Mouse (Mus musculus) heart, postnatal 4 days (tissue): ENCODE data around the gene Actc1. TPM values are rescaled to one million over a fixed set of nuclear protein-coding genes. Genes with fewer than 3 reads are reported as not detected.
A peak's percentile ranks its signal among the peaks of the same experiment; 100 is the strongest.

Experiments used
- DNase-seq: peaks from one replicate; pipeline ENCODE4 v3.0.0; 2021
- total RNA-seq, 2 experiments: library from RNA; stranded (reverse); gene quantifications; 2 replicates each; pipeline ENCODE4 v1.2.3; 2021

The Actc1 gene
- total RNA-seq: over 10,000 TPM; 17,542 to 18,879 TPM

DNA sequence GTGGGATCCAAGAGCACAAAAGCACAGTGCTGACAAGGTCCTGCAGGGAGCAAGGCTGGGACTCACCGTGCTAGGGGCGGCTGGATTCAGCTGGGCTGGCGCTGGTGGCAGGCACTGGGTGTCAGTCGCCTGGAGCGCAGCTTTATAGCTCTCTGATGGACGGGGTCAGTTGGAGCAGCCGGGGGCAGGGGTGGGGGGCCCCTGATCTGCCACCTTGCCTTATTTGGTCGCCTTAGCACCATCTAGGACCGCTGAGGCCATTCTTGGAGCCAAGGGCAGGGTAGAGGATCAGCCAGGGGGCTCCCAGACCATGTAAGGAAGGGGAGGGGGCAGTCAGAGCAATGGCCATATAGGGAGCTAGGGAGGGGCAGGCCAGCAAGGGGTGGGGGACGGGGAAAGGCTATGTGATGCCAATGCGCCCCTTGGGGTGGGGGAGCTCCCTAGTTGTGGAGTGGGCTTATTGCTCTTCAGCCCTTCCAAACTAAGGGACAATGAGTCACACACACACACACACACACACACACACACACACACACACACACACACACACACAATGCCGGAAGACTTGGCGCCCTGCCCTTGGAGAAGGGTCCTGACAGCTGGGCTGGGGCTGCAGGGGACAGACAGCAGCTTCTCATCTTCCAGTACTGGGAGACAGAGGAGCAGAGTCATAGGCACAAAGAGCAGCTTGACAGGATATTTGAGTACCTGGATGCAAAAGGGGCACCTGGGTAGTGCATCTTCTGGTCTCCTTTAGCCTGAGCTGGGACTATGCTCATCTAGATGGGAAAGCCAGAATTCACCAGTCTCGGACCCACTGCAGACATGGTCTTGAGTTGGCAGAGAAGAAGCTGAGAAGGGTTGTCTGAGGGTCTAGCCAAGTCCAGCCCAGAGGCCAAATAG is at the start of gene Actc1:
Gene Actc1 (minus strand): TSS at position 853 of the 903 bp plus-strand sequence.
- peak; percentile 93 for DNase-seq

DNA sequence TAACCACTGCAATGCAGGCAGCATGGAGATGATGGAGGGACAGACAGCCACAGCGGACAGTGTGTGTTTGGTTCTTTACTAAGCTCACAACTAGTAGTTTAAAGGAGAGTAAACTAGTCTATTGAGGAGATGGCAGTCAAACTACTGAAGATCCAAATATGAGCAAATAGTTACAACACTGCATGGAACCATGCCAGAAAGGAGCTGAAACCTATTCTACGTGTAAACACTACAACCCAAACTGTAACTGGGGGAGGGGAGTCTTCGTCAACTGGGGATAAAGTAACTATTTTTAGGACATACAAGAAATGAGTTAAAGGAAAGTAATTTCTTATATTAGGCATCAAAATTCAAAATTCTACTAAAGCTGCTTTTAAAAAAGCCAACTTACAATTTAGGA is 49.1 kb upstream of the Actc1 start:
- DNase-seq: no peak

- DNase-seq: no peak
Measured at GRCm38 (mm10) chr2:114100834-114101233, 47.5 kb upstream of the Actc1 start.

DNA sequence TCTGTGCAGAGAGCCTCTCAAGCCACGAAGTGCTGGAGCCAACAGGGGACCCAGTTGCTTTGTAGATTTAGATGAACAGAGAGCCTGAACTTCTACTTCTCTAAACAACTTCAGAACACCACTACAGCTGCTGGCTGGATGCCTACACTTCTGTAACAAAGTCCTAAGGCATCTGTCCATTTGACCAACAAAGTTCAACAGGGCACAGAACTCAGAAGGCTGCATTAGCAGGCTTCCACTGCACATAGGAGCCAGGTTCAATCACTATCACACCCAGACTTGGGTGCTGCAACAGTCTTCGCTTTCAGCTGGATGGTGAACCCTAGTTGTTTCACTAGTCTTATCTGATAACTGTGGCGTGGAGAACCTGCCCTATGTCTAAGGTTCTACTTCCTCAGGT is 46.5 kb upstream of the Actc1 start:
- DNase-seq: no peak

GRCm38 (mm10) chr2:114099109-114099508 is 45.8 kb upstream of the Actc1 start:
- DNase-seq: no peak

DNA sequence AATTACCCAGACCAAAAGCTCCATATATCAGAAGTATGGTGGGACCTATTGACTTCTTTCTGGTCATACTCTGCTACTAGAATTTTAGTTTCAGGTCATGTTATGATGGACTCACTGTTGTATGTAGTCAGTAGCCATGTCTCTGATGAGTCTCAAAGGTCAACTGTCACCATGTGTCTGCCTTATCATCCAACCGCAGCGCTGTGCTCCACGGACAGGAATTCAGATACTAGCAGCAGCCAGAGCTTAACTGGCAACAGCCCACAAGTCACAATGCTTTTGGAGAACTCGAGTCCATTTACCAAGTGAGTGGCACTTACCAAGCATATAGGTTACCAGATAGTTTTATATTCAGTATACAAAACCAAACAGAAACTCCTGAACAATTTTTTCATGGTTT is 44.3 kb upstream of the Actc1 start:
- peak; percentile 28 for DNase-seq

DNA sequence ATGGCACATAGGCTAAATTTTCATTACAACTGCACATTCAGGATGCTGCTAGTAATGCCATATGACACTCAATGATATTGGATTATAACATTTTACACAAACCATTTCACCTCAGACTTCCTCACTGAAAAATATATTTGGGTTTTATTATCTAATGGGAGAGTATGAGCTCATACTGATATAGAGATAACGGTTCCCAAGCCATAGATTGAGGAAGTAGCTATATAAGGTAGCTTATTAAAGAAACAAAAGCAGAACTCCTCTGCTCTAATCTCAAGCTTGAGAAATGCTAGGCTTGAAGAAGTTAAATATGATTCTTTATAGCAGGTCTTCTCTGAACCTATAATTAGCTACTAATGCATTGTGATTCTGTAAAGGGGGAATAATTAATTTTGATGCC is 43.2 kb upstream of the Actc1 start:
- DNase-seq: no peak

- DNase-seq: no peak
Measured at GRCm38 (mm10) chr2:114095348-114095747, 42.0 kb upstream of the Actc1 start.

GRCm38 (mm10) chr2:114094696-114095095 is 41.3 kb upstream of the Actc1 start:
- no peak for DNase-seq

DNA sequence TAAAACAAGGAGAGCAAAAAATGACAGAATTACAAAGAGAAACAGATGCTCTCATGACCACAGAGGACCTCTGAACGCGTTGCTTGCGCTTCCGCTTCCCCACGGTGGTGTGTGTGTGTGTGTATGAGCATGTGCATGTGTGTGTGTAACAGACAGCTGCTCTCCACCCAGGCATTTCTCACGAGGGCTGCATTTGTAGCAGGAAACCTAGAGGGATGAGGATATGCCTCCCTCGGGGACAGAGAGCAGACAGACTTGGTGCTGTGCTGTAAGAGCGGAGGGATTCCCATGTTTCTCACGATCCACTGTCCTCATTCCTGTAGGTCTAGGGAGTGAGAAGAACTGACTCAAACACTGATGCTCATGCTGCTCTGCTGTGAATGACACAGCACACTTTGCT is 40.2 kb upstream of the Actc1 start:
- no peak for DNase-seq

GRCm38 (mm10) chr2:114089862-114090261 is 36.5 kb upstream of the Actc1 start:
- DNase-seq: no peak

DNA sequence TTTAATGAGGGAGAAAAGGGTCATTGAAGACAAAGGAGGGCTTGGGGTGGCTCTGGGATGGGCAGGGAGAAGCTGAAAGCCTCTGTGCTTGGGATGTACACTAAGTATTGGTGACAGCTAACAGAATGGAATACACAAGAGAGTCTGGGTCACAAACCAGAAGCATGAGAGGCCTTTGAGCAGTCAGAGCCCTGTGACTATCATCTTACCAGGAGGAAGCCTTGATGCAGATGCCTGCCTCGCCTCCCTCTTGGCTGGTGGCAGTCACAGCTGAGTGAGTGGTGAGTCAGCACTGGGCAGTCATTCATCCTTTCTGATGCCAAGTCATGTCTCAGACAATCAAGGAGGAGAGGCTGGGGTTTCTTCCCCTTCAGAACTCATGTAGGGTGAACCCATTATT is 33.9 kb upstream of the Actc1 start:
- DNase-seq: no peak

- DNase-seq: no peak
Measured at GRCm38 (mm10) chr2:114071876-114072275, 18.5 kb upstream of the Actc1 start.

DNA sequence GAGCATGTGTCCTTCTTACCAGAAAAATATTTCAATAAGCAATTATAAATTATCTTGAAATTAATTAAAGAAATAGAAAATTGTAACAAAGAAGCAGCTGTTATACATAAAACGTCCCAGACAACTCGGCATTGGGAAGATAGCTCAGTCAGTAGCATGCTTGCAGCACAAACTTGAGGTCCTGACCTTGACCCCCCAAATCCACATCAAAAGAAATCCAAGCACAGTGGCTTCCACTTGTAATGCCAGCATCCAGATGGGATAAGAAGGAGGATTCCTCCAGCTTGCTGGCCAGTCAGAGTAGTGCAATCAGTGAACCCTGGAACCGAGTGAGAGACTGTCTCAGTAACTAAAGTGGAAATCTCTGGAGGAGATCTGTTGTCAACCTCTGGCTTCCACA is 12.9 kb upstream of the Actc1 start:
- DNase-seq: no peak

DNA sequence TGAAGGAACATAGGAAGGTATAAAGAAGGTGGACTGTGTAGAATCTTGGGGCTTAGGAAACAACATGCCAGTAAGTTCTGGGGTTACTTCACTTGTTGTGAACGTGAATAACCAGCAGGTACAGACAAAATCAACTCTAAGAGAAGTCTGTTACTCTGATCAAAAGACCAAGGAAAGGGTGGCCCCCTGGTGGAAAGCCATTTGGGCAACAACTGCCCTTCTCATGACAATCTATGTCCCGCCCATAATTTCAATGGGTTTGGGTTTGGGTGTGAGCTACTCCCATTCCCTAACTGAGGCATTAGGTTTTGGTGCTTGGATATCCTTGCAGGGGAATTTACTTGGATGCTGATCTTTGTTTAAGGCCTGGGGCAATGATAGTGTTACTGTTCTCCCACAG is 10.7 kb upstream of the Actc1 start:
- no peak for DNase-seq

DNA sequence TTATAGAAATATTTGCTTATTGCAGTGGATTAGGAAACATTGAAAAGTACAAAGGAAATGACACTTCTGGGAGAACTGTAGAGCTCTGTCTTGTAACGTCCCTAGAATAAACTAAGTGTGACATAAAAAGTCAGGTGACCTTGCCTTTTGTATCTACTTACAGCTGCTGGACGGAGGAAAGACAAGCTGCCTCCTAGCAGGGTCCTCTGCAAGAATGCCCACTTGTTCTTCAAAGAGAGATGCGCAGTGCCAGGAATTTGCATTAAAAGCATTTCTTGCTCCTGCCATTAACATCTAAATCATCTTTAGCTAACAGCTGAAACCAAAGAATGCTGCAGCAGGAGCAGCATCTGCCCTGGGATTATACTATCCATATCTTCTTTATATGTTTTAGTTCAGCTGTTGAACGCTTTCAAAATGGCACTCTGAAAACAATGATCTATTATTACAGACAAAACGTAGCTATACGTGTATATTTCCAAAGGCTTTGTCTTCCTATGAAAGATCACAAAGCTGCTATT is 6.8 kb upstream of the Actc1 start:
- no peak for DNase-seq

- no peak for DNase-seq
Measured at GRCm38 (mm10) chr2:114059608-114060007, 6.3 kb upstream of the Actc1 start.

GRCm38 (mm10) chr2:114058226-114058796 is 5.0 kb upstream of the Actc1 start:
- DNase-seq: peak; percentile 72

DNA sequence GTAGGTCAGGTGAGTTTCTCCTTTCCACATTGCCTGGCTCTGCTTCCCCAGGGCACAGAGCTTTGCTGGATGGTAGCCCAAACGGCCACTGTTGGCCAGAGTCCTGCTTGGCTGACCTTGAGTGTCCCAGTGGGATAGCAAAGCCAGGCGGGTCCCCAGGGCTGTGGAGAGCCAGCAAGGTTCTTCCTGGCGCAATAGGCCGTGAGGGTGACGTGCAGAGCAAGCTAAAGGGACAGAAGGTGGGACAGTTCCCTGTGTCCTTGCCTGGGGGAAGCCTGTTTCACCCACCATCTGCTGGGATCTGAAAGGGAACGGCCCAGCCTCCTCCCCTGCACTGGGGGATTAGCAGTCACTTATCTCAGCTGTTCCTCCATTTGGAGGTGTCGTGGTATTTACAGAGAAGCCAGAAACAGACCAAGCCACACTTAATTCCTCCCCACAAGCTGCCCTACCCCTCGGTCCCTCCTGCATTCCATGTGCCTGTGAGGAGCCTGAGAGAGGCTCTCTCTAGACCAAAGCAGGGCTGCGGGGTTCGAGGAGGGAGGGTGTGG is 4.0 kb upstream of the Actc1 start:
- peak; percentile 94 for DNase-seq

DNA sequence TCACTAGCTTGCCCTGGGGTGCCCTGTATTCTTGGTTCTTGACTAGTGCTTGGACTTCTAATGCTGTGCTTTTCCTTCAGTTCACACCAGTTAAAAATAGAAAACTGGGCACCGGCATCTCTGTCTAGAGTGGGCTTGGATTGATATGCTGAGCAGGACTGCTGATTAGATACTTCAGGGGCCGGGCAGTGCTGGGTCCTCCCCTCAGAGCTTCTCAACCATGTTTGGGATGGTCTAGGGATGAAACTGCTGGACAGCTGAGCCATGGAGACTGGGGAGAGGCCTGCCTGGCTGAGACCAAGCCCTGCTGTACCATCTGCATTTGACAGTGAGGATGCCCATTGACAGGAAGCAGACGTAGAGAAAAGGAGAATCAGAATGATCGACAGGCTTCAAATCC is 781 bp upstream of the Actc1 start:
- peak; percentile 78 for DNase-seq

DNA sequence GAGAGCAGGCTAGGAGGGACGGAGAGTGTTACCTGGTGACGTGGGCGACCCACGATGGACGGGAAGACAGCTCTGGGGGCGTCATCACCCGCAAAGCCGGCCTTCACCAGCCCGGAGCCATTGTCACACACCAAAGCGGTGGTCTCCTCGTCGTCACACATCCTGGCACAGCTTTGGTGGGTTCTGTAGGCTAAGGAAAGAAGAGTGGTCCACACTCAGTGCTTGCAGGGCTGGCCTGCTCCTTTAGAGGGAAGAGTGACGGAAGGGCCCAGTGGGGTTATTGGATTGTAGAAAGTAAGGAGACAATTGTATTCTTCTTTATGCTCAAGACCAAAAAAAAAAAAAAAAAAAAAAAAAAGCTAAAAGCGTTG is 1.5 kb downstream of the Actc1 start:
- peak; percentile 29 for DNase-seq

- DNase-seq: peak; percentile 30
Measured at GRCm38 (mm10) chr2:114051111-114051870, 2.1 kb downstream of the Actc1 start.

DNA sequence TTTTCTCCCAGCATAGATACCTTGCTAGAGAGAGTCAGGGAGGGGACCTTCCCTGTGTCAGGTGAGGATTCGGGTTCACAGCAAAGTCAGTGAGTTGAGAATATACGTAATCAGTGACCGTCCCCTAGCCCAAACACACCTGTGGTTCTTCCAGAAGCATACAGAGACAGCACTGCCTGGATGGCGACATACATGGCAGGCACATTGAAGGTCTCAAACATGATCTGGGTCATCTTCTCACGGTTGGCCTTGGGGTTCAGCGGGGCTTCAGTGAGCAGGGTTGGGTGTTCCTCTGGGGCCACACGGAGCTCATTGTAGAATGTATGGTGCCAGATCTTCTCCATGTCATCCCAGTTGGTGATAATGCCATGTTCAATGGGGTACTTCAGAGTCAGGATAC is 3.2 kb downstream of the Actc1 start:
- DNase-seq: peak; percentile 39
